Comparison of ENCODE assay signal across 9 mouse cellular contexts in the genomic region with DNA sequence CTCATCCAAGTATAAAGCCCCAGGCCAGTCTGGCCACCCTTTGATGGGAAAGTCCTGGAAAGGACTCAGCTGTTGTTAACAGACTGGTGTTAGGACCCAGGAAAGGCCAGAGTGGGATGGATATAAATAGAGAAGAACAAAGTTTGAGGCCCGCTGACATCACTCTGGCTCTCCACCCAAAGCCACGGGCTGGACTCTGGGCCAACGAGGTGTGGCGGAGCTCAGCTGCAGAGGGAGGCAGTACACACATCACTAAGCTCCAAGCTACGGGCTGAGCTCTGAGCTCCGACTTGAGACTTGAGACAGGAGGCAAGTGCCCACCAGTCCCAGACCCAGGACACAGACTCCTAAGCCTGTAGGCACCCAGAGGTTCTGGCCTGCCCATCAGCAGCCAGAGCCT. TPM values are rescaled to one million over a fixed set of nuclear protein-coding genes. Genes with fewer than 3 reads are reported as not detected.
DNase-seq lines count a peak whose midpoint lies in the region; ATAC-seq and TF ChIP-seq lines count a peak whose summit lies in the region.
"Had no signal": no experiment of that assay in that cellular context is flagged by ENCODE, and none has a peak within 500 bp of the region (broad histone marks: within the 10 kb centered on the region; RNA-seq: fewer than 3 reads in every experiment).

Gene Adgrd1 (plus strand): TSS at position 240 of the 400 bp plus-strand sequence.

- no peaks in the 10 kb centered on the region for H3K27me3 ChIP-seq in kidney, adult 2 months (replicated peaks; ENCODE audit: control insufficient read depth, insufficient read depth, low read length)
- 0 out of 2 replicates have a peak, but pooled peaks cover 5% of the 10 kb centered on the region for H3K27me3 ChIP-seq in forebrain, embryonic 13.5 days
- no peaks in the 10 kb centered on the region for H3K27me3 ChIP-seq in midbrain, embryonic 14.5 days (ENCODE audit: control insufficient read depth, insufficient read depth, low read length)

- H3K9ac ChIP-seq in forebrain, embryonic 13.5 days: no peak within 1 kb of the TSS
- no peak within 1 kb of the TSS for H3K9ac ChIP-seq in midbrain, embryonic 14.5 days (replicated peaks; ENCODE audit: low read length)

- no peak within 1 kb of the TSS for H3K27ac ChIP-seq in kidney, adult 2 months (ENCODE audit: insufficient read depth, low read depth, low read length)
- no peak within 1 kb of the TSS for H3K27ac ChIP-seq in forebrain, embryonic 13.5 days
- H3K27ac ChIP-seq in midbrain, embryonic 14.5 days (replicated peaks; ENCODE audit: low read depth, low read length): no peak within 1 kb of the TSS
- H3K27ac ChIP-seq: midbrain, embryonic 10.5 days had no signal

- WGBS in kidney, adult 2 months: 17% methylated on average over 6 of the region's 6 CpGs
- 69% methylated on average over 6 of the region's 6 CpGs for WGBS in forebrain, embryonic 13.5 days
- WGBS in midbrain, embryonic 14.5 days: 44% methylated on average over 6 of the region's 6 CpGs

- no peaks in the 10 kb centered on the region for H3K4me1 ChIP-seq in kidney, adult 2 months (ENCODE audit: control insufficient read depth, insufficient read depth, low read length)
- peaks cover 17% of the 10 kb centered on the region for H3K4me1 ChIP-seq in forebrain, embryonic 13.5 days
- no peaks in the 10 kb centered on the region for H3K4me1 ChIP-seq in midbrain, embryonic 14.5 days (ENCODE audit: control insufficient read depth, insufficient read depth, low read length)
- H3K4me1 ChIP-seq: midbrain, embryonic 10.5 days had no signal

- H3K4me2 ChIP-seq in forebrain, embryonic 13.5 days: no peak within 1 kb of the TSS
- no peak within 1 kb of the TSS for H3K4me2 ChIP-seq in midbrain, embryonic 14.5 days (ENCODE audit: low read length)

- DNase-seq in kidney, adult 2 months: peak; percentile 6
- DNase-seq in kidney, adult 8-10 months: no peak
- peak; percentile 43 to 66 for DNase-seq in gastrocnemius, postnatal 4 days (ENCODE audit: low spot score in 2 of 2)
- peak; percentile 57 to 70 for DNase-seq in kidney, postnatal 4 days
- peak; percentile 28 to 79 for DNase-seq in urinary bladder, adult 18-20 months (ENCODE audit: low spot score in 2 of 2)
- DNase-seq in midbrain, embryonic 14.5 days: no peak

- no peak for TF ChIP-seq POLR2A in kidney, adult 2 months (IDR thresholded peaks at IDR 0.05; ENCODE audit: low read depth, low read length)

- ATAC-seq in forebrain, embryonic 13.5 days: no peak
- ATAC-seq in midbrain, embryonic 14.5 days (ENCODE audit: low FRiP score, low TSS enrichment): no peak
- no peak for ATAC-seq in CD4-positive, CD25-positive, alpha-beta regulatory T cell, adult 4 months

- no peak for TF ChIP-seq CTCF in kidney, adult 2 months (conservative IDR thresholded peaks at IDR 0.05; ENCODE audit: insufficient read depth, insufficient read length, low read depth, low read length)

- H3K4me3 ChIP-seq in kidney, adult 2 months (ENCODE audit: insufficient read depth, low read depth, low read length): no peak within 1 kb of the TSS
- H3K4me3 ChIP-seq in forebrain, embryonic 13.5 days: no peak within 1 kb of the TSS
- no peak within 1 kb of the TSS for H3K4me3 ChIP-seq in midbrain, embryonic 14.5 days (replicated peaks; ENCODE audit: low read depth, low read length)
- H3K4me3 ChIP-seq: midbrain, embryonic 10.5 days had no signal

- no peaks in the 10 kb centered on the region for H3K36me3 ChIP-seq in kidney, adult 2 months (ENCODE audit: control insufficient read depth, insufficient read depth, low read length)
- H3K36me3 ChIP-seq in forebrain, embryonic 13.5 days (ENCODE audit: poor library complexity, severe bottlenecking): no peaks in the 10 kb centered on the region
- no peaks in the 10 kb centered on the region for H3K36me3 ChIP-seq in midbrain, embryonic 14.5 days (ENCODE audit: control insufficient read depth, insufficient read depth, low read length)
- H3K36me3 ChIP-seq: midbrain, embryonic 10.5 days had no signal

- H3K9me3 ChIP-seq in forebrain, embryonic 13.5 days (replicated peaks): no peaks in the 10 kb centered on the region
- H3K9me3 ChIP-seq in midbrain, embryonic 14.5 days (ENCODE audit: control insufficient read depth, low read length): no peaks in the 10 kb centered on the region
- H3K9me3 ChIP-seq: midbrain, embryonic 10.5 days had no signal

RNA-seq across cellular contexts. Expression of gene Adgrd1, which starts in this region (rescaled TPM):
- polyA plus RNA-seq in kidney, adult 2 months (2012; rRNA removed): 1.1 and 1.5 TPM in 2 replicates
- total RNA-seq in gastrocnemius, postnatal 4 days (2021): 10 to 100 TPM; 14.9 to 17.3 TPM
- 0.05 and 0.09 TPM in 2 replicates for polyA plus RNA-seq in forebrain, embryonic 13.5 days (2015; fragmentation: Nextera tagmentation; extraction: Ambion mirVana)
- 0.07 and 0.19 TPM in 2 replicates for polyA plus RNA-seq in midbrain, embryonic 14.5 days (2014; fragmentation: Nextera tagmentation; extraction: Ambion mirVana)
- 1 to 10 TPM; 1.0 to 1.2 TPM for polyA plus RNA-seq in CD4-positive, CD25-positive, alpha-beta regulatory T cell, adult 4 months (2017; shearing (Covaris generic))

Comparison
In these comparisons a context has a peak if more than half of its experiments do, and no peak if none do; other contexts are left out.
1. DNase-seq: peak in kidney, adult 2 months (single experiment), gastrocnemius, postnatal 4 days (2 of 2), kidney, postnatal 4 days (2 of 2) and urinary bladder, adult 18-20 months (2 of 2); none in kidney, adult 8-10 months (0 of 2) and midbrain, embryonic 14.5 days (single experiment).